Mouse (Mus musculus) MEL-GATA-1-ER (cell line): ENCODE results near the gene Apon.
"Not testable (repeated sequence)": the region's sequence is repeated elsewhere in the genome, so short reads cannot be mapped to it uniquely, and the experiment has no call there.

Source experiments
- DNase-seq: peaks from one replicate; pipeline ENCODE4 v3.0.0-alpha.2; 2012; ENCODE audit warnings: low read depth; ENCODE audit errors: extremely low read depth

Apon gene

DNA sequence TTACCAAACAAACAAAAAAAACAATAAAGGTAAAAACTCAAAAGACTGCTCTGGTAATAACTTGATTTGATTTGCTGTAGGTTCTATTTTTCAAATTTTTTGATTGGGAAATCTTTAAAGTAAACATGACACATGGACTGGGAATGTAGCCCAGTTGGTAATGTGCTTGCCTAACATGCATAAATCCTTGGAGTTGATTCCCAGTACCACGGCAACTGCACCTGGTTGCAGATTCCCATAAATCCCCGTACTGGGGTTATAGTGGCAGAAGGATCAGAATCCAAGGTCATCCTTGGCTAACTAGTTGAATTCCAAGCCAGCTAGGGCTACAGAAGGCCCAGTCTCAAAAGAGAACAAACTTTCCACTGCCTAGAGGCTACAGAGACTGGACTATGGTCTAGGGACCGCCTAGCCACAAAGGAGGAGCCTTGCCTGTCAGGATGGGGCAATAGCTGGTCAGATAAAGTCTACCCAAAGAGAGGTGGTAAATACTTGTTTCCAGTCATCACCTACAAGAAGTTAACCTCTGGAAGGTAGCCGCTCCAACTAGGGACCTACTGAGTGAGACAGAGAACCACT lies at the start of gene Apon:
Gene Apon (plus strand): TSS at position 420 of the 579 bp plus-strand sequence.
- no peak for DNase-seq

DNA sequence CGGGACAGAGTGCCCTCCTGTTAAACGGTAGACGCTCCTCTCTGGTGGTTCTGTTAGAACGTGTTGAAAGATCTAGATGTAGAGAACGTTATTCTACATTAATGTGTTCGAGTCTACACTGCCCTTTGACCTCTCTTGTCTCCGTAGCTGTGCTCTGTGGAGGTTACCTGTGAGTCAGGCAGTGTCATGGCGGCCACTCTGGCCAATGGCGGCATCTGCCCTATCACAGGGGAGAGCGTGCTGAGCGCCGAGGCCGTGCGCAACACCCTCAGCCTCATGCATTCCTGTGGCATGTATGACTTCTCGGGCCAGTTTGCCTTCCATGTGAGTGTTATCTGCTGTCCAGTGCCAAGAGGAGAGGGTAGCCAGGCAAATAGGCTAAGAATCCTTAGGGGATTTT lies 49.0 kb upstream of the Apon start:
- DNase-seq: no peak

DNA sequence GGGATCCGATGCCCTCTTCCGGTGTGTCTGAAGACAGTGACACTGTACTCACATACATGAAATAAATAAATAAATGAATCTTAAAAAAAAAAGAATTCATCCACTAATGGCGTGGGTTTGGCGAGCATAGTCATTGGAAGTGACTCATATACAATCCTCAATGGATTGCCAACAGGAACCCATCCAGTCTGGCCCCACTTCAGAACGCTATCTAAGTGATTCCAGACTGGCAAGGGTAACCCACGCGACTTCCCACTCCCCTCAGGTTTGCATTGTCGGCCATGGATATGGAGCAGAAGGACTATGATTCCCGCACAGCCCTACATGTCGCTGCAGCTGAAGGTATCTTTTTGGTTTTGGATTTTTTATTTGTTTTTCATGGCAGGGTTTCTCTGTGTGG lies 45.6 kb upstream of the Apon start:
- no peak for DNase-seq

- no peak for DNase-seq
Measured at GRCm38 (mm10) chr10:128209311-128210009, 44.4 kb upstream of the Apon start.

- no peak for DNase-seq
Measured at GRCm38 (mm10) chr10:128210131-128210530, 43.8 kb upstream of the Apon start.

DNA sequence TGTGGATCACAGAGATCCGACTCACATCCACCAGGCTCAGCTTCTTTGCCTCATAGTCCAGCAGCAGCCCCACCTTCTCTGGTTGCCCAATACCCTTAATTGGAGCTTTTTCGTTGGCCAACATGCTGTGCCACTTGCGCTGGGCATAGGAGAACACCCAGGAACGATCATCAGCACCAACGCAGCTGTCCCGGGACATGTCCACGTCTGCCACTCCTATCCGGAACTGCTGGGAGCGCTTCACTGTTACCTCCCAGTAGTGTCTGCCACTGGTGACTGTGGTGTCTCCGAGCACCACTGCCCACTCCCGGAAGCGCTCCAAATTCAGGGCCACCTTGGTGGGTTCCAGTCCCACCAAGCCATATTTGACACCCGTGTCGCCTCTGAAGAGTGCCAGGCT lies 42.9 kb upstream of the Apon start:
- no peak for DNase-seq

GRCm38 (mm10) chr10:128211390-128212108 lies 42.3 kb upstream of the Apon start, which contains the start of gene Spryd4:
Gene Spryd4, minus strand, starts transcription at chr10:128211807.
- DNase-seq: peak; percentile 84

DNA sequence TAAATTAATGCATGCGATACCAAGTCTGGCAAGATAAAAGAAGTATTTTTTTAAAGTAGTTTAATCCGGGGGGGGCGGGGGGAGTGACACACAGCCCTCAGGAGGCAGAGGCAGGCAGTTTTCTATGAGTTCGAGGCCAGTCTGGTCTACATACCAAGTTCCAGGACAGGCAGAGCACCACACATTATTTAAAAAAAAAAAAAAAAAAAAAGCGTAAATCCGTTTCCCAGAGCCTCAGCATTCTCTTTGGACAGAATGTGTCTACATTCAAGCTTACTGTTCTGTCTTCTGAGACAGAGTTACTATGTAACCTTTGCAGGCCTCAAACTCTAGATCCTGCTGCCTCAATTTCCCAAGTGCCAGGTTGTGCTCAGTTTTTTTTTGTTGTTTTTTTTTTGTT lies 41.7 kb upstream of the Apon start:
- DNase-seq: no peak

- peak; percentile 79 for DNase-seq
Measured at GRCm38 (mm10) chr10:128212871-128213323, 41.0 kb upstream of the Apon start.

DNA sequence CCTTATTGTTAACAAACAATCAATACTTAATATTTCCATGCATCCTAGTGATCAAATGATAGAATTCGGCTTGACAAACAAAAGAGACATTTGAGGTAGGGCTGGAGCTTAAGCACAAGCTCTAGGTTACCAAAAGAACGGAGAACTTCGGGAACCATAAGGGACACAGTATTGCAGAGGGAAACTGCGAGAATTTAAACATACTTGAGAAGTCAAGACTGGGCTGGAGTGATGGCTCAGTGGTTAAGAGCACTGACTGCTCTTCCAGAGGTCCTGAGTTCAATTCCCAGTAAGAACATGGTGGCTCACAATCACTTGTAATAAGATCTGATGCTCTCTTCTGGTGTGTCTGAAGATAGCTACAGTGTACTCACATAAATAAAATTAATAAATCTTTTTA lies 39.8 kb upstream of the Apon start:
- DNase-seq: not testable (repeated sequence)

GRCm38 (mm10) chr10:128214981-128215380 lies 38.9 kb upstream of the Apon start:
- no peak for DNase-seq

DNA sequence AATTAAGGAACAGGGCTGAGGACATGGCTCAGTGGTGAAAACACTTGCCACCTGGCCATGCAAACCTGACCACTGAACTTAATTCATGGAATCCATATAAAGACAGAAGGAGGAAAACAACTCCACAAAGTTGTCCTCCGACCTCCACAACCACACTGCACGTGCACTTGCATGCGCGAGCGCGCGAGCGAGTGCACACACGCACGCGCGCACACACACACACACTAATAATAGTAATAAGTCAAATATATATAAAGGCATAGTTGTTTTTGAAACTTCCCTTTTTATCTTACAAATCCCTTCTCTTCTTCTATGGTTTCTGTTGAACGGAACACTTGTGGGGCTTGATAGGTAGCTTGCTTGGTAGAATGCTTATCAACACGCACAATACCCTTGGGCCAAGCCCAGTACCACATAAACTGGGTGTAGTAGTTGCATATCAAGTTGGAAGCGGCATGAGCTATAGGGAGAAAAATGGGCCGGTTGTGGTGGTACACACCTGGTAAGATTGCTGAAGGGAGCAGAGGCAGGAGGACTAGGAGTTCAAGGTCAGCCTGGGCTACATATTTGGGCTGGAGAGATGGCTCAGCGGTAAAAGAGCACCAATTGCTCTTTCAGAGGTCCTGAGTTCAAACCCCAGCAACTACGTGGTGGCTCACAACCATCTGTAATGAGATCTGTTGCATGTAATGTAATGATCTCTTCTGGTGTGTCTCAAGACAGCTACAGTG lies 35.3 kb upstream of the Apon start:
- DNase-seq: peak; percentile 90

- no peak for DNase-seq
Measured at GRCm38 (mm10) chr10:128221533-128222286, 32.2 kb upstream of the Apon start.

DNA sequence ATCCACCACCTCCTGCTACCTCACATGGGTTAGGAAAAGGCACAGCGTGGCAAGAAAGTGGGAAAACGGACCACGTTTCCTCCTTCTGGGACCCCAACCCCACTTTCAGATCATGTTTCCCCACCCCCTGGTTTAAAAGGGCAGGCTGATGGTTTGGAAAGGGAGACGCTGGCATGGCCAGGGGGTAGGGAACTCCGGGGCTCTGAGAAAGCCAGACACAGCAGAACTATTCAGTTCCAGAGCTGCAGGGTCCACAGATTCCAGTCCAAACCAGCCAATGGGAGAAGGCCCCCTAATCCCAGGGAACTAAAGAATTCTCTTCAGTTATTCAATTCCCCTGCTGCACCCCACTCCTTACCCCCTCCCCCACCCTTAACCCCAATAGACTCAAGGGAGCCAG lies 28.8 kb upstream of the Apon start:
- DNase-seq: no peak

DNA sequence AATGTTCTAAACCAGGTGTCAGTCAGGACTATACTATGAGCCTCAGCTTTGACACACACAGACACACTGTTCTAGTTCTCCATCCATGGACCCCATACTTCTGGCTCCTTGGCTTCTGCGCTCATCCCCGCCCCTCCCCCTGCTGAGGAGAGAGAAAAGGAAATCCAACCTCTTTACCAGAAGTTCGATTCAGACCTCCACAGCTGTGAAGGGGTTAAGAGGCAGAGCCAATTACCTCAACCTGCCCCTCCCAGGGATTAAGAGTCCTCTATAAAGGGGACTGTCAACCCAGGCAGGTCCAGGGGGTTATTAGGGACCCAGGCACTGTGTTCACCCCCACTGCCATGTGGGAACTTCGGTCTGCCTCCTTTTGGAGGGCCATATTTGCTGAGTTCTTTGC lies 28.4 kb upstream of the Apon start, which contains the start of gene Mip:
Gene Mip (plus strand): TSS at position 301 of the 400 bp plus-strand sequence.
- DNase-seq: no peak

DNA sequence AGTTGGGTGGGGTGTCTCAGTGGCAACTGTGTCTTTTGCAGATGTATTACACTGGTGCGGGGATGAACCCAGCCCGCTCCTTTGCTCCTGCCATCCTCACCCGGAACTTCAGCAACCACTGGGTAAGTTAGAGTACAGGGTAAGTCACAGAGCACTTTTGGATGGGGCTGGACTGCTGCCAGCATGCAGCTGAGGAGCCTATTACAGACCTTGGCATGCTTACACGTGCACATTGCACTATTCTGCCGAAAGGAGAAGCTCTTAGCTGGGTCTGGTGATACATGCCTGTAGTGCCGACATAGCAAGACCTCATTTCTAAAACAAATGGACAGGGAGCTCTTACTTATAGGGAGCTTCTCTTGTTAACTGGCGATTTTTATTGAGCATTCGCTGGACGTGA lies 26.3 kb upstream of the Apon start:
- DNase-seq: no peak

GRCm38 (mm10) chr10:128228009-128228408 lies 25.9 kb upstream of the Apon start:
- no peak for DNase-seq

GRCm38 (mm10) chr10:128230582-128230981 lies 23.3 kb upstream of the Apon start:
- no peak for DNase-seq

GRCm38 (mm10) chr10:128231146-128231545 lies 22.8 kb upstream of the Apon start:
- no peak for DNase-seq

DNA sequence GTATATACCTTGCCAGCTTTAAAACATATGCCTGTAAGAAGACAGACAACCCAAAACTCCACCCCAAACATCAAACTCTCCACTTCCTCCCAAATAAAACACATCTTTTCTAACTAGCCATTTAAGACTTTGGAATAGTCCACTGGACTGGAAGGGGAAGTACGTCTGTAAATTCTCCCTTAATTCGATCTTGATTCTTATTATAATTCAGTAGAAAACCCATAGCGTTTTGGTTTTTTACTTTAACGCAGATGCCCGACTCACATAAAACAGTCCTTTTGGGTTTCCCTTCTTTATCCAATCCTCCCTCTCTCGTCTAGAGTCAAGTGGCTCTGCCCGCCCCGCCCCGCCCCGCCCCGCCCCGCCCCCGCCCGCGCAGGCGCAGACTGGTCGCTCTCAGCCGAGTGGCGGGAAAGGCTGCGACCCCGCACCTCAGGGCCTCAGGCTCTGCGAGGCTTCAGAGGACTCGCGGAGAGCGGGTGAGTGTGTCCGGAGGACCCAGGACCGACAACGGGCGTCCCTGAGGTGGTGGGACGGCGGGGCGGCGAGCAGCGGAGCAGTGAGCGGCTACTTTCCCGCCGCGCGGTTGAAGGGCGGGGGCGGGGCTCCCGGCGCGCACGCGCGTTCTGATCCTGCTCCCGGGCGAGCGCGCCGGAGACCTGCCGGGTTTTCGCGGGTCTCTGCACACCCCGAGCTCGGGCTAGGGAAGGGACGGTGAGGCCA lies 22.0 kb upstream of the Apon start, which contains the start of gene Timeless:
Gene Timeless (plus strand): TSS at position 369 of the 723 bp plus-strand sequence.
- peak; percentile 92 for DNase-seq
